Mouse (Mus musculus) spleen, embryonic (tissue): ENCODE measurements around the gene Hspa1a.
"Not testable (repeated sequence)": the region's sequence is repeated elsewhere in the genome, so short reads cannot be mapped to it uniquely, and the experiment has no call there.

Experiments
- CTCF ChIA-PET: fragments of 350-600 bp; sonication (Branson Sonifier 250); formaldehyde crosslinking; loops from one replicate; lab custom pipeline; 2022; lab: Charles Lee

The Hspa1a gene

GRCm38 (mm10) chr17:35001452-35002152 lies 29.6 kb upstream of the Hspa1a start:
- CTCF ChIA-PET, result interaction anchor here (0.7 kb wide), 1 partner anchor 47 kb away, joined by 3 read pairs; no protein-coding TSS in a partner anchor

GRCm38 (mm10) chr17:35000717-35001451 lies 28.9 kb upstream of the Hspa1a start, which contains the start of gene Vars:
Vars (plus strand) TSS chr17:35000987.
- CTCF ChIA-PET, result no interaction called here

GRCm38 (mm10) chr17:34999871-35000716 lies 28.1 kb upstream of the Hspa1a start:
- CTCF ChIA-PET, result interaction anchor here (0.5 to 1.3 kb wide), 2 partner anchors 16 to 136 kb away, joined by 3 to 4 read pairs; no protein-coding TSS in a partner anchor

GRCm38 (mm10) chr17:34998526-34999430 lies 26.8 kb upstream of the Hspa1a start:
- CTCF ChIA-PET, result interaction anchor here (0.6 to 1.3 kb wide), 2 partner anchors 15 to 56 kb away, joined by 3 to 5 read pairs; no protein-coding TSS in a partner anchor

- CTCF ChIA-PET, result interaction anchor here (0.6 kb wide), 1 partner anchor 75 kb away, joined by 3 read pairs; no protein-coding TSS in a partner anchor
Observed at GRCm38 (mm10) chr17:34997142-34997483, 25.2 kb upstream of the Hspa1a start.

GRCm38 (mm10) chr17:34996411-34997141 lies 24.6 kb upstream of the Hspa1a start:
- CTCF ChIA-PET, result no interaction called here

GRCm38 (mm10) chr17:34995927-34996326 lies 24.0 kb upstream of the Hspa1a start:
- CTCF ChIA-PET, result not testable (repeated sequence)

- CTCF ChIA-PET, result interaction anchor here (0.7 kb wide), 1 partner anchor 501 kb away, joined by 3 read pairs; no protein-coding TSS in a partner anchor
Observed at GRCm38 (mm10) chr17:34995192-34995591, 23.2 kb upstream of the Hspa1a start.

GRCm38 (mm10) chr17:34994751-34995150 lies 22.8 kb upstream of the Hspa1a start:
- CTCF ChIA-PET, result interaction anchor here (0.6 to 0.7 kb wide), 2 partner anchors 398 to 501 kb away, joined by 3 to 11 read pairs; no protein-coding TSS in a partner anchor

GRCm38 (mm10) chr17:34984218-34984617 lies 12.3 kb upstream of the Hspa1a start:
- CTCF ChIA-PET, result interaction anchor here (1.3 to 1.6 kb wide), 2 partner anchors 15 to 76 kb away, joined by 3 to 5 read pairs; no protein-coding TSS in a partner anchor

GRCm38 (mm10) chr17:34982328-34982727 lies 10.4 kb upstream of the Hspa1a start:
- CTCF ChIA-PET, result interaction anchor here (0.7 kb wide), 1 partner anchor 78 kb away, joined by 3 read pairs; no protein-coding TSS in a partner anchor

- CTCF ChIA-PET, result interaction anchor here (0.6 kb wide), 1 partner anchor 103 kb away, joined by 10 read pairs; no protein-coding TSS in a partner anchor
Observed at GRCm38 (mm10) chr17:34981690-34982180, 9.8 kb upstream of the Hspa1a start, which contains the start of gene Lsm2. Lsm2 (plus strand) TSS chr17:34981862.

- CTCF ChIA-PET, result interaction anchor here (0.7 kb wide), 1 partner anchor 45 kb away, joined by 3 read pairs; no protein-coding TSS in a partner anchor
Observed at GRCm38 (mm10) chr17:34980655-34981054, 8.7 kb upstream of the Hspa1a start.

- CTCF ChIA-PET, result no interaction called here
Observed at GRCm38 (mm10) chr17:34979631-34980030, 7.7 kb upstream of the Hspa1a start.

GRCm38 (mm10) chr17:34978239-34978638 lies 6.3 kb upstream of the Hspa1a start:
- CTCF ChIA-PET, result interaction anchor here (0.6 kb wide), 1 partner anchor 53 kb away, joined by 3 read pairs; no protein-coding TSS in a partner anchor

- CTCF ChIA-PET, result no interaction called here
Observed at GRCm38 (mm10) chr17:34977000-34977399, 5.0 kb upstream of the Hspa1a start.

- CTCF ChIA-PET, result no interaction called here
Observed at GRCm38 (mm10) chr17:34975581-34976492, 3.9 kb upstream of the Hspa1a start.

GRCm38 (mm10) chr17:34971694-34972068 lies 275 bp downstream of the Hspa1a start:
- CTCF ChIA-PET, result interaction anchor here (1.2 kb wide), 1 partner anchor 9 kb away, joined by 3 read pairs; no protein-coding TSS in a partner anchor
